In genomic region chr17:27039432-27040102, GRCm38 (mm10) we compare ENCODE assay signal across 11 mouse cellular contexts. TPM values are rescaled to one million over a fixed set of nuclear protein-coding genes. Genes with fewer than 3 reads are reported as not detected.
DNase-seq lines count a peak whose midpoint lies in the region; ATAC-seq and TF ChIP-seq lines count a peak whose summit lies in the region.
"Had no signal": no experiment of that assay in that cellular context is flagged by ENCODE, and none has a peak within 500 bp of the region (broad histone marks: within the 10 kb centered on the region; RNA-seq: fewer than 3 reads in every experiment).

No protein-coding gene starts in this region.

- TF ChIP-seq CTCF in intestine, postnatal 0 days (IDR thresholded peaks at IDR 0.05; ENCODE audit: low read depth) = no peak
- TF ChIP-seq CTCF in gastrocnemius, adult 2 months (IDR thresholded peaks at IDR 0.05) = no peak

- H3K27ac ChIP-seq in intestine, embryonic 14.5 days (ENCODE audit: low read depth) = no peak overlapping the region
- no peak overlapping the region for H3K27ac ChIP-seq in intestine, postnatal 0 days (ENCODE audit: low read depth, low read length)
- H3K27ac ChIP-seq in limb, embryonic 11.5 days (replicated peaks; ENCODE audit: low read depth, low read length) = peak overlapping the region; percentile 90
- H3K27ac ChIP-seq in gastrocnemius, adult 2 months = no peak overlapping the region
- H3K27ac ChIP-seq: liver, embryonic 15.5 days had no signal

- ATAC-seq in intestine, embryonic 14.5 days (replicated peaks; ENCODE audit: low FRiP score, low TSS enrichment, low read depth) = no peak
- ATAC-seq in intestine, postnatal 0 days = no peak
- ATAC-seq in limb, embryonic 11.5 days (ENCODE audit: insufficient number of reproducible peaks, low FRiP score, low TSS enrichment, low read depth) = no peak

- peaks cover 23% of the 10 kb centered on the region for H3K4me1 ChIP-seq in intestine, embryonic 14.5 days (replicated peaks; ENCODE audit: control insufficient read depth, insufficient read depth, low read length)
- peaks cover 9% of the 10 kb centered on the region for H3K4me1 ChIP-seq in intestine, postnatal 0 days (replicated peaks; ENCODE audit: control insufficient read depth, insufficient read depth, low read length)
- H3K4me1 ChIP-seq in limb, embryonic 11.5 days (ENCODE audit: control insufficient read depth, insufficient read depth, low read length) = peaks cover 48% of the 10 kb centered on the region

- no peaks in the 10 kb centered on the region for H3K9me3 ChIP-seq in intestine, embryonic 14.5 days (ENCODE audit: control insufficient read depth, low read length)
- no peaks in the 10 kb centered on the region for H3K9me3 ChIP-seq in intestine, postnatal 0 days (ENCODE audit: control insufficient read depth)
- H3K9me3 ChIP-seq in limb, embryonic 11.5 days (ENCODE audit: control insufficient read depth, low read length) = no peaks in the 10 kb centered on the region
- H3K9me3 ChIP-seq: liver, embryonic 15.5 days had no signal

- peak; percentile 51 for DNase-seq in intestine, embryonic 14.5 days (ENCODE audit: low spot score)
- peak; percentile 61 for DNase-seq in 416B (ENCODE audit: low read depth)
- DNase-seq in NIH3T3 (ENCODE audit: low read depth) = peak; percentile 69
- DNase-seq in limb, embryonic 11.5 days (ENCODE audit: low spot score) = no peak
- DNase-seq in spleen, postnatal 36 days (ENCODE audit: low spot score in 2 of 2) = no peak
- DNase-seq in gastrocnemius, adult 2 months = no peak
- DNase-seq: adrenal gland, postnatal 25 days; cerebellum, adult 9-10 months; heart, adult 18-20 months had no signal

- 72% methylated on average over 10 of the region's 10 CpGs for WGBS in intestine, embryonic 14.5 days
- 70% methylated on average over 10 of the region's 10 CpGs for WGBS in intestine, postnatal 0 days
- WGBS in limb, embryonic 11.5 days = 63% methylated on average over 10 of the region's 10 CpGs

- no peak overlapping the region for H3K4me2 ChIP-seq in intestine, embryonic 14.5 days (ENCODE audit: low read length)
- no peak overlapping the region for H3K4me2 ChIP-seq in intestine, postnatal 0 days (replicated peaks; ENCODE audit: low read depth)
- H3K4me2 ChIP-seq in limb, embryonic 11.5 days (ENCODE audit: low read depth, severe bottlenecking) = peak overlapping the region; percentile 28; the same call in 1 of the 2 replicates
- H3K4me2 ChIP-seq: liver, embryonic 15.5 days had no signal

- no peak overlapping the region for H3K4me3 ChIP-seq in intestine, embryonic 14.5 days (ENCODE audit: low read depth, low read length)
- H3K4me3 ChIP-seq in intestine, postnatal 0 days (ENCODE audit: low read depth, low read length) = no peak overlapping the region
- H3K4me3 ChIP-seq in limb, embryonic 11.5 days (ENCODE audit: low read depth, low read length) = no peak overlapping the region
- no peak overlapping the region for H3K4me3 ChIP-seq in gastrocnemius, adult 2 months
- H3K4me3 ChIP-seq: liver, embryonic 15.5 days had no signal

- intact Hi-C loops in gastrocnemius, adult 2 months (cut with DNase I) = no loop called here

- H3K27me3 ChIP-seq in intestine, embryonic 14.5 days (replicated peaks; ENCODE audit: control insufficient read depth, insufficient read depth, low read length) = no peaks in the 10 kb centered on the region
- H3K27me3 ChIP-seq in intestine, postnatal 0 days (replicated peaks; ENCODE audit: control insufficient read depth, insufficient read depth, low read length) = no peaks in the 10 kb centered on the region
- H3K27me3 ChIP-seq in limb, embryonic 11.5 days (ENCODE audit: control insufficient read depth, insufficient read depth, low read length) = no peaks in the 10 kb centered on the region
- H3K27me3 ChIP-seq: liver, embryonic 15.5 days had no signal

- H3K36me3 ChIP-seq in intestine, embryonic 14.5 days (ENCODE audit: control insufficient read depth, insufficient read depth, low read length) = no peaks in the 10 kb centered on the region
- no peaks in the 10 kb centered on the region for H3K36me3 ChIP-seq in intestine, postnatal 0 days (ENCODE audit: control insufficient read depth, insufficient read depth)
- no peaks in the 10 kb centered on the region for H3K36me3 ChIP-seq in limb, embryonic 11.5 days (ENCODE audit: control insufficient read depth, insufficient read depth, low read length)
- H3K36me3 ChIP-seq: liver, embryonic 15.5 days had no signal

- H3K9ac ChIP-seq in intestine, embryonic 14.5 days (ENCODE audit: low read length) = no peak overlapping the region
- H3K9ac ChIP-seq in intestine, postnatal 0 days (ENCODE audit: low read depth, low read length) = no peak overlapping the region
- H3K9ac ChIP-seq in limb, embryonic 11.5 days (ENCODE audit: low read length) = peak overlapping the region; percentile 43
- H3K9ac ChIP-seq: liver, embryonic 15.5 days had no signal

RNA-seq across cellular contexts. Expression of gene Bak1, which starts 10.8 kb away (rescaled TPM):
- polyA plus RNA-seq in intestine, embryonic 14.5 days (2014; fragmentation: Nextera tagmentation; extraction: Ambion mirVana) = 10.1 and 11.2 TPM in 2 replicates
- 18.1 and 18.2 TPM in 2 replicates for polyA plus RNA-seq in intestine, postnatal 0 days (2015; fragmentation: Nextera tagmentation; extraction: Ambion mirVana)
- polyA plus RNA-seq in limb, embryonic 11.5 days (2014; fragmentation: Nextera tagmentation; extraction: Ambion mirVana) = 10.9 and 15.6 TPM in 2 replicates
- 10 to 100 TPM; 15.5 to 20.1 TPM for total RNA-seq in gastrocnemius, adult 2 months (2021)

RNA-seq across cellular contexts. Expression of gene Itpr3, which starts 17.5 kb away (rescaled TPM):
- polyA plus RNA-seq in intestine, embryonic 14.5 days (2014; fragmentation: Nextera tagmentation; extraction: Ambion mirVana) = 14.2 and 16.5 TPM in 2 replicates
- 6.1 and 7.2 TPM in 2 replicates for polyA plus RNA-seq in intestine, postnatal 0 days (2015; fragmentation: Nextera tagmentation; extraction: Ambion mirVana)
- 2.5 and 3.0 TPM in 2 replicates for polyA plus RNA-seq in limb, embryonic 11.5 days (2014; fragmentation: Nextera tagmentation; extraction: Ambion mirVana)
- 1 to 10 TPM; 1.9 to 2.1 TPM for total RNA-seq in gastrocnemius, adult 2 months (2021)

Comparison
In these comparisons a context has a peak if more than half of its experiments do, and no peak if none do; other contexts are left out.
1. DNase-seq: peak in intestine, embryonic 14.5 days (single experiment), 416B (single experiment) and NIH3T3 (single experiment); none in limb, embryonic 11.5 days (single experiment), spleen, postnatal 36 days (0 of 2) and gastrocnemius, adult 2 months (single experiment).